Mouse (Mus musculus) olfactory bulb, adult 2 months (tissue): ENCODE data around the gene Sfxn5.

Experiments
- CTCF ChIP-seq: fragments of 200-500 bp; IDR thresholded peaks from 2 replicates; pipeline ENCODE4 v1.5.1; 2012; ENCODE audit warnings: low read depth, mild to moderate bottlenecking, low read length, moderate library complexity; ENCODE audit not compliant: insufficient read depth
- POLR2A ChIP-seq: fragments of 200-500 bp; IDR thresholded peaks from 2 replicates; pipeline ENCODE4 v1.6.1; 2012; ENCODE audit warnings: mild to moderate bottlenecking, low read depth, low read length, moderate library complexity; ENCODE audit not compliant: insufficient read depth

GRCm38 (mm10) chr6:85362610-85363009 is 29.4 kb upstream of the Sfxn5 start:
- no peak for TF ChIP-seq CTCF
- no peak for TF ChIP-seq POLR2A
